Mouse (Mus musculus): ENCODE measurements around the gene Olfr1436. TPM values are rescaled to one million over a fixed set of nuclear protein-coding genes. Genes with fewer than 3 reads are reported as not detected.
"Not testable (repeated sequence)": the region's sequence is repeated elsewhere in the genome, so short reads cannot be mapped to it uniquely, and the experiment has no call there.

Gene Olfr1436
- total RNA-seq (2022): not detected

DNA sequence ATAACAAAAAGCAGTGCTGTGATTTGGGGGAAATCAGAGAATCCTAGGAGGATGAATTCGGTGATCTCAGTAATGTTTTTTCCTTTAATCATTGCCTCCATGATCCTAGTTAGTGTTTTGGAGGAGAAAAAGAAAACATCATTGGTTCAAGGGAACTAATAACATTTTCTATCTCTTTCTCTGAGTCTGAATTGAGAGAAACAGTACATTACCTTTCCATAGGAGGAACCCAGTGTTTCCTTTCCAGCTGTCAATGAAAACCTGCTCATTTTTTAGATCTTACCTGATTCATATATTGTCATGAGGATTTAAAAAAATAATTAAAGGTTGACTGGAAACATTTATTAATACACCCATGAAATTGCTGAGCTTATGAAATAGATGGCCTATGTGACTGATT, at the start of gene Olfr1436:
Gene Olfr1436, minus strand, starts transcription at position 101 of the 400 bp plus-strand sequence.
- not testable (repeated sequence) for DNase-seq

DNA sequence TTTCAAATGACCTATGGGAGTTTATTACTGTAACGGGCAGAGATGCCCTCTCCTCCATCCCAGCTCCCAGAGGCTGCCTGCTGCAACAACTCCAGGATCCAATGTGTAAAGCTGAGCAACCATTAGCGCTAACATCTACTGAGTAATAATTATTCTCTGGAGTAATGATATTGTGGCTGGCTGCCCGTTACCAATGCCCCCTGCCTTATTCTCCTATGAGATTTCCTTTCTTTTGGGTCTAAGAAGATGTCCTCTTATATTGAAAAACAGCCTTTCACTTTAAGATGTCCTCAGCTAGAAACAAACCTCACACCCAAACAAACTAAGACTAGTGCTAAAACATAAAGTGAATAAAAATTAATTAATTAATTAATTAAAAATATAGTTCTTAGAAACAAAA, 36.9 kb upstream of the Olfr1436 start, which contains the start of gene Olfr1438-ps1:
Gene Olfr1438-ps1, minus strand, starts transcription at position 101 of the 400 bp plus-strand sequence.
- no peak for DNase-seq

DNA sequence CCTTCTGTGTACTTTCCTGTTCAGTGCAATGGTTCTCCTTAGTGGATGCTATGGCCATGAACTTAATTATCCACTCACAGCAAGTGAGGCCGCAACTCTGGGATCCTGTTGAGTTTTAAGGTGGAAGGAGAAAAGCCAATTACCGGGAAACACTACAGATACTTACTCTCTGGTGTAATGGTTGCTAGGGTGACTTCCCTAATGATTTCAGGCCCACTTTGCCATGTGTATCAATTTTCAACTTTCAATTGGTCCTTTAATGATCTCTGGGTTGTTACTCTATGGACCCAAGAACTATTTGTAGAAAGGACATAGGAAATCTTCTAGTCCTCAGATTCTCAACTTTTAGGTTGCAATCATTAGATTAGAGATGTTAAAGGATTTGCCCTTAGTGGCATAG, 26.1 kb upstream of the Olfr1436 start, which contains the start of gene Olfr1437:
Gene Olfr1437, minus strand, starts transcription at position 101 of the 400 bp plus-strand sequence.
- no peak for DNase-seq

DNA sequence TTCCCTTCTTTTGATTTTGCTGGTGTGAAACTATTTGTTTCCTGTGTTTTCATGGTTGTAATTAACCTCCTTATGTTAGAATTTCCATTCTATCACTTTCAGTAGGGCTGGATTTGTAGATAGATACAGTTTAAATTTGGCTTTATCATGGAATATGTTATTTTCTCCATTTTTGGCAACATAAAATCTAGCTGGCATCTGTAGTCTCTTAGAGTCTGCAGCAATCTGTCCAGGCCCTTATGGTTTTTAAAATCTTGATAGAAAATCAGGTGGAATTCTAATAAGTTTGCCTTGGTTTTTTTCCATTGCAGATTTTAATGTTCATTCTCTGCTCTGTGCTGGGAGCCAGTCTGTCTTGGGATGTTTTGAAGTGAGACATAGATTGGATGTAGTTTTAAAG, 6.0 kb downstream of the Olfr1436 start:
- no peak for DNase-seq

DNA sequence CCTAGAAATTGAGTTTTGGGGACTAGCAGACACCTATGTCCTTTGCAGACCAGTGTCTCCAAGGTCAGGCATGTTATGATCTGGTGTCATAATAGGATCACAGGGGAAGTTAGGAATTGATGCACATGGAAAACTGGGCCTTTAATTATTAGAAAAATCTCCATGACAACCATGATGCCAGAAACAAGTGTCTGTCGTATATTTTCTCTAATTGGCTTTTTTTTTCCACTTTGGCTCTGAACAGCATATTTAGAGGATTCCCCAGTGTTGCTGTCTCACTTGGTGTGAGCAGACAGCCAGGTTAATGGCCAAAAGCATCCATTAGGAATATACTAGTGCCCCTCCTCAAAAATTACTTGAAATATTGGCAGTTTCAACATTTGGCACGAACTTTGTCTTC, 19.4 kb downstream of the Olfr1436 start, which contains the start of gene Olfr1434:
Gene Olfr1434, plus strand, starts transcription at position 301 of the 400 bp plus-strand sequence.
- DNase-seq: no peak

DNA sequence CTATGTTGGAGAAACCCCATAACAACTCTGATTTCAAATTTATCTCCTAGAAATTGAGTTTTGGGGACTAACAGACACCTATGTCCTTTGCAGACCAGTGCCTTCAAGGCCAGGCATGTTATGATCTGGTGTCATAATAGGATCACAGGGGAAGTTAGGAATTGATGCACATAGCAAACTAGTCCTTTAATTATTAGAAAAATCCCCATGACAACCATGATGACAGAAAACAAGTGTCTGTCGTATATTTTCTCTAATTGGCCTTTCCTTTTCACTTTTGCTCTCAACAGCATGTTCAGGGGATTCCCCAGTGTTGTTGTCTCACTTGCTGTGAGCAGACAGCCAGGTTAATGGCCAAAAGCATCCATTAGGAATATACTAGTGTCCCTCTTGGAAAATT, 38.2 kb downstream of the Olfr1436 start, which contains the start of gene Olfr235:
Gene Olfr235, plus strand, starts transcription at position 301 of the 400 bp plus-strand sequence.
- no peak for DNase-seq

Other genes starting within 250 kb of the Olfr1436 start
- gene Olfr1424, start 236.4 kb downstream of the Olfr1436 start, total RNA-seq (2022): not detected
- not detected for gene Olfr1425, start 221.4 kb downstream of the Olfr1436 start, total RNA-seq (2022)
- not detected for gene Olfr1426, start 207.1 kb downstream of the Olfr1436 start, total RNA-seq (2022)
- not detected for gene Olfr1427, start 195.8 kb downstream of the Olfr1436 start, total RNA-seq (2022)
- gene Olfr1428, start 183.2 kb downstream of the Olfr1436 start, total RNA-seq (2022): not detected
- gene Olfr76, start 175.9 kb downstream of the Olfr1436 start, total RNA-seq (2022): not detected
- not detected for gene Olfr1555-ps1, start 129.0 kb downstream of the Olfr1436 start, total RNA-seq (2022)
- gene Olfr1431, start 98.5 kb downstream of the Olfr1436 start, total RNA-seq (2022): not detected
- gene Olfr1432, start 66.5 kb downstream of the Olfr1436 start, total RNA-seq (2022): not detected
- gene Olfr262, start 57.5 kb downstream of the Olfr1436 start, total RNA-seq (2022): not detected
- gene Olfr235, start 38.1 kb downstream of the Olfr1436 start, total RNA-seq (2022): not detected
- gene Olfr1434, start 19.3 kb downstream of the Olfr1436 start, total RNA-seq (2022): not detected
- not detected for gene Olfr1437, start 26.0 kb upstream of the Olfr1436 start, total RNA-seq (2022)
- not detected for gene Olfr1438-ps1, start 36.8 kb upstream of the Olfr1436 start, total RNA-seq (2022)
- not detected for gene Olfr1440, start 88.1 kb upstream of the Olfr1436 start, total RNA-seq (2022)
- not detected for gene Olfr1441, start 118.3 kb upstream of the Olfr1436 start, total RNA-seq (2022)
- not detected for gene Pfpl, start 128.8 kb upstream of the Olfr1436 start, total RNA-seq (2022)
- gene Mpeg1, start 161.6 kb upstream of the Olfr1436 start, total RNA-seq (2022): 10 to 100 TPM; 29.9 to 72.1 (median 53.2) TPM
- 10 to 100 TPM; 12.6 to 26.3 (median 19.7) TPM for gene Dtx4, start 202.3 kb upstream of the Olfr1436 start, total RNA-seq (2022)
- 1 to 10 TPM; 2.2 to 5.5 (median 4.6) TPM for gene Fam111a, start 246.6 kb upstream of the Olfr1436 start, total RNA-seq (2022)